Mouse (Mus musculus) c-Kit-positive CD71-negative TER-119-negative erythroid progenitor cells, embryonic 14.5 days (primary cell): ENCODE results near the gene H2afv.

Experiments
- DNase-seq: peaks from one replicate; pipeline ENCODE4 v3.0.0-alpha.2; 2013; ENCODE audit warnings: low read depth

Gene H2afv

GRCm38 (mm10) chr11:6444077-6444853 is at the start of gene H2afv:
Gene H2afv, minus strand, starts transcription at chr11:6444443.
- DNase-seq = peak; percentile 99

DNA sequence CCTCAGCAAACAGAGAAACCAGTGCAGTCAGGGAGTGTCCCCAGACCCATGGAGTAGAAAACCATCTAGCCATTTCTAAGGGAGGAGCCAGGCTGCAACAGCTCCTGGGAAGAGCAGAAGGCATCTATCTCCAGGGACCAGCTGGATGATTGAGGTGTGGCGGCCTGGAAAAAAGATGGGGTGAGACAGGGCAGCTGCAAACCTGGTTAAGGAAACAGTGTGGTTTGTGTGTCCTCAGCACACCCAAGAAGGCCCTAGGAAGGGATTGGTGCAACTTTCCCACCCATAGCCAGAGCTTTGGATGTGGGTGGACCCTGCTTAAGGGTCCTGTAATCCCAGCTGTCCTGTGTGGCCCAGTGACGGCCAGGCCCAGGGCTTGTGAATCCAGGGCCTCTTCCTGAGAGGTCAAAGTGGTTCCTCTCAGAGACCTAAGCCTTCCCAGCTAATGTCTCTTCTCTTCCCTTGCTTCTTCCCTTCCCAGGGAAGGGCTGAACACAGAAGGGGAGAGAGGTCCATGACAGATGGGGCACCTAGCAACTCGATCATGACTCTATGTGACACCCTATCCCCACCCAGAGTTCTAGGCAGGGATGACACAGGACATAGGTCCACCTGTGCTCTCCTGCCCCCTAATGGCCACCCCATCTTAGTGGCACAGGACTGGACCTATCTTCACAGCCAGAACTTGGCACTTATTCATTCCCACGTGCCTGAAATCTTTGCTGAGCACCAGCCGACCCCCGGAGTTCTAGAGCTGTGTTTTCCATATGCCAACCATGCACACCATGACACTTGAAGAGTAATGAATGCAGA is 45.7 kb upstream of the H2afv start:
- DNase-seq = peak; percentile 63

DNA sequence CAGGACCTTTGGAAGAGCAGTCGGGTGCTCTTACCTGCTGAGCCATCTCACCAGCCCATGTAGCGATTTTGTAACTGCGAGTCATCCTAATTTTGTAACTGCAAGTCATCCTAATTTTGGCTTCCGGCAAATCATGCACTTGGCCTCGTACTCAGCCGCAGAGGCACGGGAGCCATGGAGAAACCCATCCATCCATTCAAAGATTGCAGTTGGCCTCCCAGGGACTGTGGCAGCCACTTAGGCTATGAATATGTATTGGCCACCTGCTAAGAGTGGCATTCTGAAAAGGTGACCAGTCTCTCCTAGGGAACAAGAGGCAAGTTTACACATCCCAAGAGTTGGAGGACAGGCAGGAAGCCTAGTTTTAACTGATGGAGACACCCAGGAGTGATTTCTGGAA is 45.0 kb upstream of the H2afv start:
- DNase-seq = no peak

DNA sequence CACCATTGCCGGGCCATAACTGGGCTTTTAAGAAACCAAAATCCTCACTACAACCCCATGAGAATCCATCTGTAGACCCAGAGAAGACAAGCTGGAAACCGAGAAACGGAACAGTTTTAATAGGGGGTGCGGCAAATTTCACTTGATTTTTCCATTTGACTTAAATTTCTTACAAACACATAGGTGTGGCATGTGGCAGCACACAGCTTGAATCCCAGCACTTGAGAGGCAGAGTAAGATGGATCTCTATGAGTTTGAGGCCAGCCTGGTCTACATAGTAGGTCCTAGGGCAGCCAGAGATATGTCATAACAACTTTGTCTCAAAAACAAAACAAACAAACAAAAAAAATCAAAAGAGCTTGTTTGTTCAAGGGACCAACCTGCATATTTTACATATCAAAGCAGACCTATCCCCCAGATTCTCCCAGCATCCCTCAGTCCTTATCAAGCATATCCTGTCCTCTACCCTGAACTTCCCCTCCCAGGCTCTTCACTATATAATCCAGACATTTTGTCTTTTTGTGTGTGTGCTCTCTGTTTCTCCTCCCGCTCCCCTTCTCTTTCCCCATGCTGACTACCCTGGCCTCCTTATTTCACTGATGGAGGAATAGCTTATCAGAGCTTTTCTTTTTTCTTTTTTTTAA is 43.9 kb upstream of the H2afv start:
- no peak for DNase-seq

DNA sequence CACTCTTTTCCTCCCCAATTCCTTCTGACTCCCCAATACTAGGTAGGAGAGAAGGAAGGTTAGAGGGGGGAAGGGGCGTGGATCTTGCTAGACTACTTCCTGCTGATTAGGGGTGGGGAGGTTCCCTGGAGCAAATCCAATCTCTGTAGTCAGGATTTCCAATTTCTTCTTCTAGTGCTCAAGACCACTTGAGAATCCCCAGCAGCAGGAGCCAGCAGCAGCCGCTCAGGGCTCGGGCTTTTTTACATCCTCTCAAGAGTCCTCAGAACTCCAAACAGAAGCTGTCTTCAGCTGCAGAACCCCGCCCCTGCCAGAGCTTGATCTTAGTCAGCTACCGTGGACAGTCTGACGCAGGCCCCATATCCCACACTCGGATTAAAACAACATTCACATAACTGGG is 43.3 kb upstream of the H2afv start:
- no peak for DNase-seq

DNA sequence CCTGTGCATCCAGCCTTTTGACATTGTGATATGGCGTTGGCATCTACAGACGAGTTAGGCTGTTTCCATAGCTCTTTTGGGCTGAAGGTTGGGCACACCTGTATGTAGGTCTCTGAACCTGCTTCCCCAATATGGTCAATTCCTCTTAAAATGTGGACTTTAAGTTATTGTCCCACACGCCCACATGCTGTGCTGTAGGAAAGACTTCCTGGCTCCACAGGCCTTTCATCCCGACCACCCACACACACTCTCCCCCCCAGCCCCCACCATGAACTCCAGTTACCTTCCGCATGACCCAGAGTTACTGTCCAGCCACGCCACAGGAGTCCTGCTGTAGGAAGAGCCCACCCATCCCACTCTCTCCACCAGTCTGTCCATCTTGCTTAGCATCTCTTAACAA is 42.7 kb upstream of the H2afv start:
- DNase-seq = no peak

GRCm38 (mm10) chr11:6484244-6484959 is 40.2 kb upstream of the H2afv start:
- no peak for DNase-seq

- no peak for DNase-seq
These were observed 38.9 kb upstream of the H2afv start for GRCm38 (mm10) chr11:6483103-6483502.

GRCm38 (mm10) chr11:6481669-6482185 is 37.5 kb upstream of the H2afv start:
- no peak for DNase-seq

GRCm38 (mm10) chr11:6480681-6481405 is 36.6 kb upstream of the H2afv start:
- DNase-seq = no peak

DNA sequence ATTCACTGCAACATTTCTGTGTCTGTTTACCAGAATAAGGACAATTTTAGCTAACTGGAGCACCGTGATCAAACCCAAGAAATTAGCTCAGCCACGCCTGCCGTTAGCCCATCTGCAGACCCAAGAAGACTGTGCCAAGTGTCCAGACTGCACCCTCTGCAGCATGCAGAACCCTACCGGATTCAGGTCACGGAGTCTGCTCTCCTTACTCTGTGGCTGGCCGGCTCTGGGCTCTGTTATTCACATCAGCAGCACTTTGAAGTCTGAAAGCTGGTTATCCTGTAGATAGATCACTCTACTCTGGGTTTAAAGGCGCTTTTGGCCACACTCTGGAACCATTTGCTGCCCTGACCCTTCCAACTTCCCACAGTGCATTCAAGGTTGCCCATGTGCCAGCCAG is 35.9 kb upstream of the H2afv start:
- DNase-seq = no peak

GRCm38 (mm10) chr11:6479231-6479630 is 35.0 kb upstream of the H2afv start:
- DNase-seq = no peak

GRCm38 (mm10) chr11:6477350-6477749 is 33.1 kb upstream of the H2afv start:
- no peak for DNase-seq

DNA sequence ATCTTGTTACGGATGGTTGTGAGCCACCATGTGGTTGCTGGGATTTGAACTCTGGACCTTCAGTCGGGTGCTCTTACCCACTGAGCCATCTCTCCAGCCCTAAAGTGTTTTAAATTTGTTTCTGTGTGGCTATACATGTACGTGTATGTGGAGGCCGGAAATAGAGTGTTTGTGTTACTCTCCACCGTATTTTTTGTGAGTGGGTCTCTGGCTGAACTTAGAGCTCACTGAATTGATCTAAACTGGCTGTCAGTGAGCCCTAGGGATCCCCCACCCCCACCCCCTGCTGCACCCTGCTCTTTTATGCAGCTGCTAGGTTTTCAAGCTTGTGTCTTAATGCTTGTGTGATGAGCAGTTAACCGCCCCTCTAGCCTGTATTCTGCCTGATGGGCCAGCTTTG is 32.6 kb upstream of the H2afv start:
- no peak for DNase-seq

GRCm38 (mm10) chr11:6475867-6476484 is 31.7 kb upstream of the H2afv start, which contains the start of gene Purb:
Gene Purb, minus strand, starts transcription at chr11:6475917.
- DNase-seq = peak; percentile 75

- DNase-seq = no peak
These were observed 30.9 kb upstream of the H2afv start for GRCm38 (mm10) chr11:6474874-6475731.

DNA sequence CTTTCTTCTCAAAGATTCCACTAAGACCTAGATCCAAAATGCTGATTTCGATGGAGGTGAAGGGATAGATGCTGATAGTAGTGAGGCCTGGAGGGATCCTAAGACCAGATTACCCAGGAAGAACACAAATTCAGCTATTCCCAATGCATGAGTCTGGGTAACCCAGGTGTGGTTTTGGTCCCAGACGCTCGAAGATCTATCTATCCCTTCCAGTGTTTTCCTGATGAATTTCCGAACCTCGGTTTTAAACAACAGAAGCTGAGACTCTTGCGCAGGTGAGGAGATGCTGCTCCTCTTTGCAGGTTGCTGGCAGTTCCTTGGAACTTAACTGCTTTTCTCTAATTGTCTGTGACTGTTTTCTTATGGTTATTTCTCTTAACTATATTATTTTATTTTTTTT is 30.1 kb upstream of the H2afv start:
- DNase-seq = no peak

DNA sequence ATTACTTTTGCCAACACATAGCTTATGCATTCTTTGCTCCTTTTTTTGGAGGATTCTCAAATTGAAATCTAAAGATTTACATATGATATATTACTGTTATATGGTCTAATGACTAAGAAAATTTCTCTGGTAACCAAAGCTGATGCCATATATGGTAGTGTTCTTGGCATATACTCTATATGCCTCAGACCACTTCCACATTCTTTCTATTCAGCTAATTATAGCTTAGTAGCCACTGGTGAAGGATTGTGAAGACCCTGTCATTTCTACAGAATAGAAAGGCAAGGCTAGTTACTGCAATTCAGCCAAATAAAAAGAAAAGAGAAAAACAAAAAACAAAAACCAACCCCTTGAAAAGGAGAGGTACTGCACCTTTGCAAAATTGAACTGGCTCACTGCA is 27.8 kb upstream of the H2afv start:
- DNase-seq = no peak

- no peak for DNase-seq
These were observed 27.2 kb upstream of the H2afv start for GRCm38 (mm10) chr11:6471493-6471892.

- DNase-seq = no peak
These were observed 26.8 kb upstream of the H2afv start for GRCm38 (mm10) chr11:6471054-6471453.
